Mouse (Mus musculus) B cell, adult 62 days (primary cell): ENCODE measurements around the gene Mgat4a. TPM values are rescaled to one million over a fixed set of nuclear protein-coding genes. Genes with fewer than 3 reads are reported as not detected.

ENCODE experiments used
- total RNA-seq: library from RNA; stranded (reverse); gene quantifications from 4 replicates; pipeline ENCODE4 v1.2.4, GENCODE M21; 2023

Mgat4a gene
- 63.0 to 75.9 TPM (median 68.1 TPM) in 4 replicates for total RNA-seq

GRCm38 (mm10) chr1:37540810-37541658 is at the start of gene Mgat4a:
Gene Mgat4a, minus strand, starts transcription at chr1:37541016.

GRCm38 (mm10) chr1:37429366-37430296 is 111.2 kb downstream of the Mgat4a start, which contains the start of the genes Coa5 and Unc50:
Gene Coa5, minus strand, starts transcription at chr1:37430103.
Gene Unc50, plus strand, starts transcription at chr1:37430139.

Other genes starting within 250 kb of the Mgat4a start
- 28.8 to 32.3 TPM (median 30.6 TPM) in 4 replicates for gene Inpp4a, start 241.2 kb downstream of the Mgat4a start, total RNA-seq
- 36.3 to 36.8 TPM (median 36.6 TPM) in 4 replicates for gene Coa5, start 110.9 kb downstream of the Mgat4a start, total RNA-seq
- gene Unc50, start 110.9 kb downstream of the Mgat4a start, total RNA-seq, result 37.7 to 46.3 TPM (median 42.4 TPM) in 4 replicates
- gene 2010300C02Rik, start 179.1 kb upstream of the Mgat4a start, total RNA-seq, result 0.17 to 0.42 TPM in 2 of 4 replicates, not detected in the others